Mouse (Mus musculus): ENCODE results near the gene Sar1a.

Gene Sar1a

DNA sequence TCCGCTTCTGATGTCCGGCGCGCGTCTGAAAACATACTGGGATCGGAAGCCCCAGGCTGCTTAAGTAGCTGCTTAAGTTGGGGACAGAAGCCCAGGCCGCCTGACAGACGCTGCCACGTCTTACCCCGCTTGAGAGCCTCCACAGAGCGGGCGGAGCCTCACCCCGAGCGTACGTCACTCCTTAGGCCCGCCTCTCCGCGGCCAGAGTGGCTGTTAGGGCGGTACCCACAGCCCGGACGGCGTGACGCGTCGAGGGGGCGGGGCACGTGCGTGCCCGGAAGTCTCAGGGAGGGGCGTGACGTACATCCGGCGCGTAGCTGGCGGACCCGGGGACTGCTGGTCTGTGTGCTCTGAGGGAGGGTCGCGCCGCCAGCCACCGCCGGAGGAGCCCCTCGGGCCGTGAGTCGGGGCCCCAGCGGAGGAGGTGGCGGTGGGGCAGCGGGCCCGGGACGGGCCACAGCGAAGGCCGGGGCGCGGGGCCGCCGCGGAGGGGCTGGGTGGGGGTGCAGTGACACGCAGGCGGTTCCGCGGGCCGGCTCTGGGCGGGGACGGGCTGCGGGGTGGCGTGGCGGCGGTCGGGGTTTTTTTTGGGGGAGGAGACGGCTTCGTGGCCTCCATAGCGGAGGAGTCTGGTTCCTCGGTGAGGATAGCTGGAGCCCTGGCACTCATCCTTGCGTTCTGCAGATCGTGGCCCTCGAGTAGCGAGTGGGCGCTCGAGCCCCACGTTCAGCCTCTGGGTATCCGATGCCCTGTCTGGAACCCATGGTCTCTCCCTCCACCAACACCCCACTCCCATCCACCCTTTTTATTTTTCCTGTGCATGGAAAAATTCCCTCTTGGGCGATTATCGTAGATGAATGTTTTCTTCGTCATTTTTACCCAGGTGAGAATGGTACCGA lies at the start of gene Sar1a:
Gene Sar1a (plus strand): TSS at position 285 of the 899 bp plus-strand sequence.
- peak; percentile 100 for DNase-seq

- DNase-seq: no peak
Observed at GRCm38 (mm10) chr10:61632445-61632844, 47.7 kb upstream of the Sar1a start.

DNA sequence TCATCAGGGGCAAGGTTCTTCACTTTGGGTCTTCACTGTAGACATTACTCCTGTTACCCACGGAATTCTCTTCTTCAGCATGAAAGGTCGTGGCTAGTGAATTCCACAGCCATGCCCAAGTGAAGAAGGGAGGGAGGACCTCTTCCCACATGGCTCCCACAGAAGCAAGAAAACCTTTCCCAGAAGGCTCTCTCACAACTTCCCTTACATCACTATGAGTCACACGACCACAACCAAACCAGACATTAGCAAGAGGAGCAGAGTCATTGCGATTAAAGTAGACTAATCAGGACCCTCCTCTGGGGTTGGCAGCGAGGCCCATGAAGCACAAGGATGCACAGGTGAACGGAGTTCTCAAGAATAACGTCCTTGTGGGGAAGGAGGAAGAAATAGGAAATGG lies 43.0 kb upstream of the Sar1a start:
- no peak for DNase-seq

- DNase-seq: no peak
Observed at GRCm38 (mm10) chr10:61640363-61640762, 39.7 kb upstream of the Sar1a start.

GRCm38 (mm10) chr10:61646557-61646956 lies 33.5 kb upstream of the Sar1a start:
- DNase-seq: no peak

- DNase-seq: peak; percentile 94
Observed at GRCm38 (mm10) chr10:61647790-61648736, 32.0 kb upstream of the Sar1a start, which contains the start of gene Ppa1. TSS of gene Ppa1 (plus strand) at chr10:61648552.

DNA sequence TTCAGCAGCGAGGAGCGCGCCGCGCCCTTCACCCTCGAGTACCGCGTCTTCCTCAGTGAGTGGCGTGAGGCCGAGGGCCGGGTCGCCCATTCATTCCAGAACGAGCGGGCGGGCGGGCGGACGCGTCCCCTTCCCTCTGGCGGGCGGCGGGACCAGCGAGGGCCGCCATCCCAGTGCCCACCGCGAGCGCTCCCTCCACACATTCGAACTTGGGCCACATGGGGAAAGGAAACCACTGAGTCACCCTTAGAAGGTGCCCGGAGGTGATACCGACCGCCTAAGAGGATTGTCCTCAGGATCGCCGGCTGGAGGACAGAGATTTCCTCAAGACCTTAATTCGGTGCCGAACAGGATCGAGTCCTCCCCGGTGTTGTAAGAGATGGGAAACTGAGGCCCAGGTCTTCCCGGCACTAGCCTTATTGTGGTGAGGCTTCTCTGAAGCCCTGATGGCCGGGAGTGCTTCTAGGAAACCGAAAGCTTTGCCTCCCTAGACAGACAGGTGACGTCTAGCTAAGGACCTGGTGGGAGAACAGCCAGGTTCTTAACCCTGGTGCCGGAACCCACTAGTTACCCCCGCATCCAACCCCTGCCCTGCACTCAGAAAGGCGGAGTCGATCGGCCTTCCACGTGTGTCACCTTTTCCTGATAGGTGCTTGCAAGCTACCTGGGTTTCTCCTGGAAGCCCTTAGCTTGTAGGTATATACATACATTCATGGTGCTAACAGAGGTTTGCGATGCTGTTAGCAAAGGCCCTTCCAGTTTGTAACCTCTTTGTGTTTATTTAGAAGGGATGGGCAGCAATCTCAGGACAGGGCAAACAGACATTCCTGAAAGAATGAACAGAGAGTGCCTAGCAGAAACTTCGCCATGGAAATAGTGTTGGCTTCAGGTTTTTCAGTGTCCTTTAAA lies 31.1 kb upstream of the Sar1a start:
- DNase-seq: no peak

GRCm38 (mm10) chr10:61654105-61654504 lies 26.0 kb upstream of the Sar1a start:
- no peak for DNase-seq

DNA sequence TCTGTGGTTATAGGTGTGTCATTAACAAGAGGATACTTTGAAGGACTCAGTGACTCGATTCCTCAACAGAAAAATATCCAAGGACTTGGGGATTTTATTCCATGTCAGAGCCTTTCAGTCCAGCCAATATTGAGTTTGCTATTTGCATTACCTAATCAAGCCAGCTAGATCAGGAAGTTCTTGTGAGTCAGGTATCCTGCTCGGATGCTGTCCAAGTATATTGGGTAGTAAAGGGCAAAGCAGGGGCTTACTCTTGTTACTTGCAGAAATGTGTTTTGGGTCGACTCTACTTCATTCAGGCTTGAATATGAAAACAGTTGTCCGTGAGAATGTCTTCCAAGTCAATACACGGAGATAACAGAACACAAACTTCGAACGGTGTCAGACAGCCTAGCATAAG lies 25.4 kb upstream of the Sar1a start:
- DNase-seq: no peak

DNA sequence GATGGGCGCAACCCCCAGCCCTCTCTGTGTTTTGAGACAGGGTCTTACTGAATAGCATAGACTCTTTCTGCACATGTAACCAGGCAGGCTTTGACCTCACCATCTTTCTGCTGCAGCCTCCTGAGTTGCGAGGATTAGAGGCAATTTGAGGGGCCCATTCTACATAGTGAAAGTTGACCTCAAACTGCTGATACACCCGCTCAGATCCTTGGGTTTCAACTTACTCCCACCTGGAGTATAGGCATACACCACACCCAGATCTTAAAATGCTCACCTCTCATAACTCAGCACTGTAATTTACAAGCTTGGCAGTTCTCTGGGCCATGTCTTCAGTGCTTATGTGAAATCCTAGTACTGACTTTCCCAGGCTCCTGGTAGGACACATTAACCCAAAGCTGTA lies 24.9 kb upstream of the Sar1a start:
- DNase-seq: no peak

GRCm38 (mm10) chr10:61656928-61657882 lies 22.9 kb upstream of the Sar1a start:
- DNase-seq: no peak

DNA sequence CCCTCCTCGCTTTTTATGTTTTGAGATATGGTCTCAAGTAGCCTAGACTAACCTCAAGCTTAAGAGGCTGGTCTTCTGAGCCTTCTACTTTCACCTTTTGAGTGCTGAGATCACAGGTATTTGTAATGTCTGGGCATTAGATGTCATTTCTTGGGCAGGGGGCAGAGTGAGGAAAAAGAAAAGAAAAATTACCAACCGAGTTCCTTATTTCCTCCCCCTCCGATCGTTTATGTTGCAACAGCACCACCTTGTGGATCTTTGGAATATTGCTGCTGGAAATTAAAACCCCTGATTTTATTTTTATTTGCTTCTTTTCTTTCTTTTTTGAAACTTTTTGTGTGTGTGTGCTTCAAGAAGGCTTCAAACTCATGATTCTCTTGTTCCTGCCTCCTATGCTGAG lies 22.1 kb upstream of the Sar1a start:
- peak; percentile 48 for DNase-seq

DNA sequence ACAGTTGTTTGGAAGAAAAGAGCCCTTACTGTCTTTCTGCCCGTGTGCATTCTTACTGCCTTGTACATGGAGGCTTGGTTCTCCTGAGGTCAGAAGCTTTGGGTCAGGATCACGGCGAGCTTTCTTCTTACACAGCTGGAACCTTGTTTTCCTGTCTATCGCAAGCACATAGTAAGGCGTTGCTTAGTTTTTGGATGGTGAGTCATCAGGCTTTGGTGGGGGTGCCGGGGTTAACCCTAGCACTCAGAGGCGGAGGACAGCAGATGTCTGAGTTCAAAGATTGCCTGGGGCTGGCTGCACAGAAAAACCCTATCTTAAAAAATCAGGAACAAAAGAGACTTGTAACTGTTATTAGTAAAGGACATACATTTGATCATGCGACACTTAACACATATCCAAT lies 18.2 kb upstream of the Sar1a start:
- DNase-seq: no peak

DNA sequence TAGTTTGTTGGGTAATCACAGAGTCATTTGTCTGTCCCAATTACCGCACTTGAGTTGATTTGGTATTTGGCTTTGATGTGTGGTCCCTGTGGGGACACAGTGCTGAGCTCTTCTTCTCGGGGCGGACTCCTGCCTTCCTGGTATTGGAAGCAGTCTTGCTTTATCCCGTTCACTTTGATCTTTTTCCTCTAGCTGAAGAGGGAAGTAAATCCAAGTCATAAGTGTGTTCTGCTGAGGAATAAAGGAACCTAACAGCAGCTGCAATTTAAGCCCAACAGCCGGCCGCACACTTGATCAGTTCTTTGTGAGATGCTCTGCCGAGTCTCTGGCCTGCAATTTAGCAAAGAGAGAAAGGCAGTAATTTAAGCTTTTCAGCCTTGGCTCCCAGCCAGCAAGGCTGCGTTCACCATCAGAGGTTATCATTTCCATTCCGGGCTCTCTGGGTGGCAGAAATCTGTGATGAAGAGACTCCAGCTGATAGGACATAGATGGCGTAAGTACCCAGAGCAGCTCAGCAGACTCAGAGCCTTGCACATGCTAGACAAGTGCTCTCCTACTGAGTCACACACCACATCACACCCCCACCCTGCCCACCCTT lies 17.6 kb upstream of the Sar1a start:
- peak; percentile 42 for DNase-seq

GRCm38 (mm10) chr10:61665111-61665510 lies 15.0 kb upstream of the Sar1a start:
- no peak for DNase-seq

GRCm38 (mm10) chr10:61665651-61666050 lies 14.4 kb upstream of the Sar1a start:
- DNase-seq: no peak

- no peak for DNase-seq
Observed at GRCm38 (mm10) chr10:61669289-61669688, 10.8 kb upstream of the Sar1a start.

DNA sequence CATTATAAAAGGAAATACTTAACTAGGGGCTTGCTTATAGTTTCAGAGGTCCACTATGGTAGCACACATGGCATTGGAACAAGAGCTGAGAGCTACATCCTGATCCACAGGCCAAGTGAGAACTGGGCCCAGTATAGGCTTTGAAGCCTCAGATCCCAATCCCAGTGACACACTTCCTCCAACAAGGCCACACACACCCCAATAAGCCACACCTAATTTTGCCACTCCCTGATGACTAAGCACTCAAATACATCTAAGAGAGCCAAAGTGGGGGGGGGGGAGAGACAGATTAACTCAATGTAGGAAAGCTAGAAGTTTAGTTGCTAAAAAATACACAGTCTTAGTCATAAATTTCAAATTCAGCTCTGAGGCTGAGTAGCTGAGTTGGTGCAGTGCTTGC lies 10.2 kb upstream of the Sar1a start:
- no peak for DNase-seq

GRCm38 (mm10) chr10:61670758-61671157 lies 9.3 kb upstream of the Sar1a start:
- no peak for DNase-seq

DNA sequence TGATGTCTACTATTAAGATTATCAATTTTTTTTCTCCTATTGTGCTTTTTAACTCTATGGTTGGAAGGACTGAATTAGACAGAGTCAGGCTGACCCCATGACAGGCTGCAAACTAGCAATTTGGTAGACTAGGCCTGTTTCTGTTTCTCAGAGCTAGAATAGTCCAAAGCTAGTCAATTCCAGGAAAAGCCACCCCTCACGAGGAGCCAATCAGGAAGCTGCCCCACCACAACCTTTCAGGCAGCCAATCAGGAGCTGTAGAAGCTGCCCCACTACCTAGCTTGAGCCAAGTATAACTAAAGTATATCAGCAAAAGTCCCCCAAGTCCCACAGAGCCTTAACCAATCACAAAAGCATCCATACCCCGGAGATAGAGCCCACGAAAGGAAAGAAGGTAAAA lies 4.2 kb upstream of the Sar1a start:
- no peak for DNase-seq

DNA sequence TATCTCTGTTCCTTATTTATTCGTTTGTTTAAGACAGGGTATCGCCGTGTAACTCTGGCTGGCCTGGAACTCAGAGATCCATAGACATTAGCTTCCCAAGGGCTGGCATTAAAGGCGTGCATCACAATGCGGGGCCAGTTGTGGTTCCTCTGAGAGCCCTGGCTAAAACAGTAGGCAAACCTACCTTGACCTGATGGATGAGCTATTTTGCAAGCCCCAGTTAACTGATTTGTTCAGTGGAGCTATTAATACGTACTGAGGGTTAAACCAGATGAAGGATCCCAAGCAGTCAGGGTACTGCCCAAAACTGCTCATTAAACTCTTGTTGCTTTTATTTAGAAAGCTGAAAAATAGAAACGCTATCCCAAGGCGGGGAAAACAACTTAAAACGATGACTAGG lies 554 bp upstream of the Sar1a start:
- DNase-seq: no peak
